Mouse (Mus musculus): ENCODE data around the gene Zic4. TPM values are rescaled to one million over a fixed set of nuclear protein-coding genes. Genes with fewer than 3 reads are reported as not detected.

Gene Zic4
- polyA plus RNA-seq (2014; fragmentation: Illumina TruSeq; extraction: RNeasy Lipid Tissue Mini Kit (QIAGEN cat#74804); ENCODE audit: low read depth, low replicate concordance) = 0.08 TPM

GRCm38 (mm10) chr9:91361856-91362601 is at the start of gene Zic4:
Zic4 (plus strand) TSS chr9:91362413.

GRCm38 (mm10) chr9:91365664-91366063 is 3.5 kb downstream of the Zic4 start, which contains the start of gene Zic1:
Zic1 (minus strand) TSS chr9:91365810.

Other genes with a start within 250 kb of the Zic4 start
- gene Zic1, start 3.4 kb downstream of the Zic4 start, polyA plus RNA-seq (2014; fragmentation: Illumina TruSeq; extraction: RNeasy Lipid Tissue Mini Kit (QIAGEN cat#74804); ENCODE audit: low read depth, low replicate concordance) = 0.08 TPM